9 mouse cellular contexts compared by ENCODE assay signal in genomic region chr4:150236031-150236430, GRCm38 (mm10). TPM values are rescaled to one million over a fixed set of nuclear protein-coding genes. Genes with fewer than 3 reads are reported as not detected.
A peak's percentile ranks its signal among the peaks of the same experiment; 100 is the strongest.
DNase-seq lines count a peak whose midpoint lies in the region; ATAC-seq and TF ChIP-seq lines count a peak whose summit lies in the region.
"Had no signal": no experiment of that assay in that cellular context is flagged by ENCODE, and none has a peak within 500 bp of the region (broad histone marks: within the 10 kb centered on the region; RNA-seq: fewer than 3 reads in every experiment).

No protein-coding gene starts in this region.

- DNase-seq in kidney, postnatal 0 days (ENCODE audit: low spot score), result no peak
- DNase-seq in kidney, postnatal 36 days, result no peak
- DNase-seq in embryonic facial prominence, embryonic 11.5 days (ENCODE audit: low spot score), result no peak
- DNase-seq in intestine, embryonic 14.5 days (ENCODE audit: low spot score), result no peak
- DNase-seq in frontal cortex, postnatal 10 days (ENCODE audit: low spot score in 2 of 2), result no peak
- DNase-seq in left cerebral cortex, postnatal 10 days (ENCODE audit: extremely low spot score in 1 of 2, low spot score in 2 of 2), result no peak
- no peak for DNase-seq in gastrocnemius, postnatal 14 days
- DNase-seq: thymus, adult 2 months had no signal

- peak overlapping the region; percentile 84; the same call in 1 of the 2 replicates for H3K9ac ChIP-seq in kidney, postnatal 0 days (ENCODE audit: low read depth, low read length)
- H3K9ac ChIP-seq in embryonic facial prominence, embryonic 11.5 days (replicated peaks; ENCODE audit: low read length), result peak overlapping the region; percentile 74
- H3K9ac ChIP-seq in intestine, embryonic 14.5 days (ENCODE audit: low read length), result peak overlapping the region; percentile 88
- peak overlapping the region; percentile 82; the same call in 1 of the 2 replicates for H3K9ac ChIP-seq in neural tube, embryonic 12.5 days

- WGBS in kidney, postnatal 0 days, result 80% methylated on average over 8 of the region's 8 CpGs
- 83% methylated on average over 8 of the region's 8 CpGs for WGBS in embryonic facial prominence, embryonic 11.5 days
- WGBS in intestine, embryonic 14.5 days, result 82% methylated on average over 8 of the region's 8 CpGs
- 80% methylated on average over 8 of the region's 8 CpGs for WGBS in neural tube, embryonic 12.5 days

- H3K27me3 ChIP-seq in kidney, postnatal 0 days (ENCODE audit: insufficient read depth, low read length), result no peaks in the 10 kb centered on the region
- H3K27me3 ChIP-seq in embryonic facial prominence, embryonic 11.5 days (ENCODE audit: control insufficient read depth, insufficient read depth, low read length), result no peaks in the 10 kb centered on the region
- no peaks in the 10 kb centered on the region for H3K27me3 ChIP-seq in intestine, embryonic 14.5 days (replicated peaks; ENCODE audit: control insufficient read depth, insufficient read depth, low read length)
- H3K27me3 ChIP-seq in neural tube, embryonic 12.5 days (replicated peaks), result no peaks in the 10 kb centered on the region

- H3K36me3 ChIP-seq in kidney, postnatal 0 days (ENCODE audit: insufficient read depth, low read length), result peaks cover 2% of the 10 kb centered on the region
- no peaks in the 10 kb centered on the region for H3K36me3 ChIP-seq in embryonic facial prominence, embryonic 11.5 days (replicated peaks; ENCODE audit: control insufficient read depth, insufficient read depth, low read depth, low read length)
- peaks cover 15% of the 10 kb centered on the region for H3K36me3 ChIP-seq in intestine, embryonic 14.5 days (ENCODE audit: control insufficient read depth, insufficient read depth, low read length)
- peaks cover 6% of the 10 kb centered on the region for H3K36me3 ChIP-seq in neural tube, embryonic 12.5 days

- no peak for TF ChIP-seq CTCF in kidney, postnatal 0 days (IDR thresholded peaks at IDR 0.05; ENCODE audit: low read depth)

- no peaks in the 10 kb centered on the region for H3K9me3 ChIP-seq in kidney, postnatal 0 days (replicated peaks; ENCODE audit: low read length)
- H3K9me3 ChIP-seq in embryonic facial prominence, embryonic 11.5 days (replicated peaks; ENCODE audit: control insufficient read depth, low read length), result no peaks in the 10 kb centered on the region
- no peaks in the 10 kb centered on the region for H3K9me3 ChIP-seq in intestine, embryonic 14.5 days (ENCODE audit: control insufficient read depth, low read length)
- no peaks in the 10 kb centered on the region for H3K9me3 ChIP-seq in neural tube, embryonic 12.5 days

- ATAC-seq in kidney, postnatal 0 days (replicated peaks; ENCODE audit: low FRiP score, low read depth), result no peak
- ATAC-seq in embryonic facial prominence, embryonic 11.5 days (replicated peaks; ENCODE audit: insufficient number of reproducible peaks, low FRiP score, low TSS enrichment, low read depth), result no peak
- no peak for ATAC-seq in intestine, embryonic 14.5 days (replicated peaks; ENCODE audit: low FRiP score, low TSS enrichment, low read depth)
- ATAC-seq in neural tube, embryonic 12.5 days (ENCODE audit: low FRiP score, low read depth), result no peak

- intact Hi-C loops in left cerebral cortex, postnatal 10 days (cut with DNase I), result loop anchor here (10.0 kb wide), 1 partner anchor 201 kb away; no protein-coding TSS in a partner anchor
- intact Hi-C loops in gastrocnemius, postnatal 14 days (cut with DNase I; ENCODE audit: low total_unique reads), result no loop called here

- peak overlapping the region; percentile 66 for H3K4me2 ChIP-seq in kidney, postnatal 0 days (ENCODE audit: low read length)
- H3K4me2 ChIP-seq in embryonic facial prominence, embryonic 11.5 days (ENCODE audit: low read depth, low read length), result peak overlapping the region; percentile 51
- H3K4me2 ChIP-seq in intestine, embryonic 14.5 days (ENCODE audit: low read length), result peak overlapping the region; percentile 52
- H3K4me2 ChIP-seq in neural tube, embryonic 12.5 days (replicated peaks), result peak overlapping the region; percentile 80

- peak overlapping the region; percentile 98 for H3K27ac ChIP-seq in kidney, postnatal 0 days
- peak overlapping the region; percentile 97 for H3K27ac ChIP-seq in embryonic facial prominence, embryonic 11.5 days (replicated peaks; ENCODE audit: low read depth, low read length)
- H3K27ac ChIP-seq in intestine, embryonic 14.5 days (ENCODE audit: low read depth), result peak overlapping the region; percentile 99
- H3K27ac ChIP-seq in neural tube, embryonic 12.5 days, result peak overlapping the region; percentile 93

- peaks cover 17% of the 10 kb centered on the region for H3K4me1 ChIP-seq in kidney, postnatal 0 days (replicated peaks; ENCODE audit: insufficient read depth, low read length)
- peaks cover 7% of the 10 kb centered on the region for H3K4me1 ChIP-seq in embryonic facial prominence, embryonic 11.5 days (ENCODE audit: control insufficient read depth, insufficient read depth, low read length)
- H3K4me1 ChIP-seq in intestine, embryonic 14.5 days (replicated peaks; ENCODE audit: control insufficient read depth, insufficient read depth, low read length), result peaks cover 26% of the 10 kb centered on the region
- H3K4me1 ChIP-seq in neural tube, embryonic 12.5 days, result peaks cover 46% of the 10 kb centered on the region

- H3K4me3 ChIP-seq in kidney, postnatal 0 days (replicated peaks; ENCODE audit: low read depth, low read length), result peak overlapping the region; percentile 89
- peak overlapping the region; percentile 77 for H3K4me3 ChIP-seq in embryonic facial prominence, embryonic 11.5 days (ENCODE audit: low read depth, low read length)
- H3K4me3 ChIP-seq in intestine, embryonic 14.5 days (ENCODE audit: low read depth, low read length), result peak overlapping the region; percentile 97
- peak overlapping the region; percentile 74 for H3K4me3 ChIP-seq in neural tube, embryonic 12.5 days

RNA-seq across cellular contexts. Expression of gene Eno1, which starts 0.5 kb away (rescaled TPM):
- 1,062 and 1,157 TPM in 2 replicates for polyA plus RNA-seq in kidney, postnatal 0 days (2015; fragmentation: Nextera tagmentation; extraction: Ambion mirVana)
- 1,873 and 2,043 TPM in 2 replicates for polyA plus RNA-seq in embryonic facial prominence, embryonic 11.5 days (2014; fragmentation: Nextera tagmentation; extraction: Ambion mirVana)
- polyA plus RNA-seq in intestine, embryonic 14.5 days (2014; fragmentation: Nextera tagmentation; extraction: Ambion mirVana), result 1,930 and 1,939 TPM in 2 replicates
- polyA plus RNA-seq in neural tube, embryonic 12.5 days (2016; fragmentation: Nextera tagmentation; extraction: Ambion mirVana), result 1,428 and 1,431 TPM in 2 replicates
- 100 to 1,000 TPM; 308 to 325 TPM for total RNA-seq in left cerebral cortex, postnatal 10 days (2021)
- total RNA-seq in gastrocnemius, postnatal 14 days (2021), result 100 to 1,000 TPM; 371 to 430 TPM

RNA-seq across cellular contexts. Expression of gene Car6, which starts 34.9 kb away (rescaled TPM):
- polyA plus RNA-seq in kidney, postnatal 0 days (2015; fragmentation: Nextera tagmentation; extraction: Ambion mirVana), result not detected in 2 replicates
- 0.18 TPM in 1 of 2 replicates, not detected in the other for polyA plus RNA-seq in embryonic facial prominence, embryonic 11.5 days (2014; fragmentation: Nextera tagmentation; extraction: Ambion mirVana)
- polyA plus RNA-seq in intestine, embryonic 14.5 days (2014; fragmentation: Nextera tagmentation; extraction: Ambion mirVana), result not detected in 2 replicates
- polyA plus RNA-seq in neural tube, embryonic 12.5 days (2016; fragmentation: Nextera tagmentation; extraction: Ambion mirVana), result 0.38 TPM in 1 of 2 replicates, not detected in the other
- not detected for total RNA-seq in left cerebral cortex, postnatal 10 days (2021)
- total RNA-seq in gastrocnemius, postnatal 14 days (2021), result under 1 TPM in 1 of 2 experiments, not detected in 1; 0.29 TPM

RNA-seq across cellular contexts. Expression of gene Rere, which starts 45.4 kb away (rescaled TPM):
- 29.1 and 29.8 TPM in 2 replicates for polyA plus RNA-seq in kidney, postnatal 0 days (2015; fragmentation: Nextera tagmentation; extraction: Ambion mirVana)
- polyA plus RNA-seq in embryonic facial prominence, embryonic 11.5 days (2014; fragmentation: Nextera tagmentation; extraction: Ambion mirVana), result 22.9 and 28.7 TPM in 2 replicates
- 38.0 and 38.1 TPM in 2 replicates for polyA plus RNA-seq in intestine, embryonic 14.5 days (2014; fragmentation: Nextera tagmentation; extraction: Ambion mirVana)
- polyA plus RNA-seq in neural tube, embryonic 12.5 days (2016; fragmentation: Nextera tagmentation; extraction: Ambion mirVana), result 55.5 and 57.2 TPM in 2 replicates
- total RNA-seq in left cerebral cortex, postnatal 10 days (2021), result 10 to 100 TPM; 85.3 to 88.9 TPM
- total RNA-seq in gastrocnemius, postnatal 14 days (2021), result 10 to 100 TPM; 44.4 to 52.1 TPM
